Mouse (Mus musculus): Measurements from ENCODE around the gene Fgd1. TPM values are rescaled to one million over a fixed set of nuclear protein-coding genes. Genes with fewer than 3 reads are reported as not detected.

Gene Fgd1
- 9.9 and 10.3 TPM in 2 replicates for polyA plus RNA-seq (2012; rRNA removed)

- Histone ChIP-seq H3K4me3 (ENCODE audit: insufficient read depth, low read depth, low read length) (peak within 1 kb of the TSS; percentile 85), H3K27ac (ENCODE audit: insufficient read depth, low read depth, low read length) (no peak within 1 kb of the TSS), H3K27me3 (replicated peaks; ENCODE audit: control insufficient read depth, insufficient read depth, low read length) (no peaks in the 10 kb centered on the region), H3K36me3 (ENCODE audit: control insufficient read depth, insufficient read depth, low read length) (no peaks in the 10 kb centered on the region), H3K4me1 (ENCODE audit: control insufficient read depth, insufficient read depth, low read length) (0 out of 2 replicates have a peak, but pooled peaks cover 3% of the 10 kb centered on the region)
- TF ChIP-seq CTCF (conservative IDR thresholded peaks at IDR 0.05; ENCODE audit: insufficient read depth, insufficient read length, low read depth, low read length) (no peak), POLR2A (IDR thresholded peaks at IDR 0.05; ENCODE audit: low read depth, low read length) (no peak)
- no peak for DNase-seq
- WGBS: 97% methylated on average over 8 of the region's 8 CpGs
These were observed at the start of gene Fgd1 for GRCm38 (mm10) chrX:151045850-151046249. Gene Fgd1 (plus strand): TSS chrX:151046150.

- 88% methylated on average over 3 of the region's 3 CpGs for WGBS
- H3K36me3 ChIP-seq (ENCODE audit: control insufficient read depth, insufficient read depth, low read length): peaks cover 2% of the 10 kb centered on the region
These were observed 49.2 kb upstream of the Fgd1 start for GRCm38 (mm10) chrX:150996775-150997174.

GRCm38 (mm10) chrX:151016938-151017877, 28.7 kb upstream of the Fgd1 start, which contains the start of gene Gnl3l:
Gene Gnl3l (minus strand): TSS chrX:151017322.
- Histone ChIP-seq H3K27me3 (replicated peaks; ENCODE audit: control insufficient read depth, insufficient read depth, low read length) (no peaks in the 10 kb centered on the region), H3K36me3 (ENCODE audit: control insufficient read depth, insufficient read depth, low read length) (no peaks in the 10 kb centered on the region), H3K4me1 (ENCODE audit: control insufficient read depth, insufficient read depth, low read length) (peaks cover 8% of the 10 kb centered on the region; the same call in 1 of the 2 replicates), H3K27ac (ENCODE audit: insufficient read depth, low read depth, low read length) (peak within 1 kb of the TSS; percentile 73), H3K4me3 (ENCODE audit: insufficient read depth, low read depth, low read length) (peak within 1 kb of the TSS; percentile 86)
- peak; percentile 94 for DNase-seq
- under 1% methylated on average over 42 of the region's 43 CpGs for WGBS
- peak; percentile 56 for TF ChIP-seq CTCF (conservative IDR thresholded peaks at IDR 0.05; ENCODE audit: insufficient read depth, insufficient read length, low read depth, low read length)
- peak; percentile 36 for TF ChIP-seq POLR2A (IDR thresholded peaks at IDR 0.05; ENCODE audit: low read depth, low read length)

More at GRCm38 (mm10) chrX:150996775-150997174, 49.2 kb upstream of the Fgd1 start:
- DNase-seq: no peak
- Histone ChIP-seq H3K27ac (ENCODE audit: insufficient read depth, low read depth, low read length) (no peak overlapping the region), H3K4me3 (ENCODE audit: insufficient read depth, low read depth, low read length) (no peak overlapping the region), H3K4me1 (ENCODE audit: control insufficient read depth, insufficient read depth, low read length) (no peaks in the 10 kb centered on the region), H3K27me3 (replicated peaks; ENCODE audit: control insufficient read depth, insufficient read depth, low read length) (no peaks in the 10 kb centered on the region)
- TF ChIP-seq CTCF (conservative IDR thresholded peaks at IDR 0.05; ENCODE audit: insufficient read depth, insufficient read length, low read depth, low read length): no peak

GRCm38 (mm10) chrX:151017897-151018296, 28.1 kb upstream of the Fgd1 start:
- Histone ChIP-seq H3K27ac (ENCODE audit: insufficient read depth, low read depth, low read length) (peak overlapping the region; percentile 66; the same call in 1 of the 2 replicates), H3K4me1 (ENCODE audit: control insufficient read depth, insufficient read depth, low read length) (peaks cover 8% of the 10 kb centered on the region; the same call in 1 of the 2 replicates), H3K27me3 (replicated peaks; ENCODE audit: control insufficient read depth, insufficient read depth, low read length) (no peaks in the 10 kb centered on the region), H3K4me3 (ENCODE audit: insufficient read depth, low read depth, low read length) (peak overlapping the region; percentile 86), H3K36me3 (ENCODE audit: control insufficient read depth, insufficient read depth, low read length) (no peaks in the 10 kb centered on the region)
- DNase-seq: no peak
- no peak for TF ChIP-seq CTCF (conservative IDR thresholded peaks at IDR 0.05; ENCODE audit: insufficient read depth, insufficient read length, low read depth, low read length)
- no peak for TF ChIP-seq POLR2A (IDR thresholded peaks at IDR 0.05; ENCODE audit: low read depth, low read length)
- WGBS: 0% methylated on average over 3 of the region's 3 CpGs

- Histone ChIP-seq H3K4me1 (ENCODE audit: control insufficient read depth, insufficient read depth, low read length) (peaks cover 8% of the 10 kb centered on the region; the same call in 1 of the 2 replicates), H3K36me3 (ENCODE audit: control insufficient read depth, insufficient read depth, low read length) (no peaks in the 10 kb centered on the region), H3K27ac (ENCODE audit: insufficient read depth, low read depth, low read length) (no peak overlapping the region), H3K4me3 (ENCODE audit: insufficient read depth, low read depth, low read length) (no peak overlapping the region), H3K27me3 (replicated peaks; ENCODE audit: control insufficient read depth, insufficient read depth, low read length) (no peaks in the 10 kb centered on the region)
- TF ChIP-seq POLR2A (IDR thresholded peaks at IDR 0.05; ENCODE audit: low read depth, low read length) (no peak), CTCF (conservative IDR thresholded peaks at IDR 0.05; ENCODE audit: insufficient read depth, insufficient read length, low read depth, low read length) (no peak)
- WGBS: 74% methylated on average over 3 of the region's 3 CpGs
- no peak for DNase-seq
These were observed 27.2 kb upstream of the Fgd1 start for GRCm38 (mm10) chrX:151018798-151019197.

GRCm38 (mm10) chrX:151031400-151031799, 14.6 kb upstream of the Fgd1 start:
- Histone ChIP-seq H3K4me3 (ENCODE audit: insufficient read depth, low read depth, low read length) (no peak overlapping the region), H3K36me3 (ENCODE audit: control insufficient read depth, insufficient read depth, low read length) (no peaks in the 10 kb centered on the region), H3K4me1 (ENCODE audit: control insufficient read depth, insufficient read depth, low read length) (no peaks in the 10 kb centered on the region), H3K27me3 (replicated peaks; ENCODE audit: control insufficient read depth, insufficient read depth, low read length) (no peaks in the 10 kb centered on the region), H3K27ac (ENCODE audit: insufficient read depth, low read depth, low read length) (no peak overlapping the region)
- DNase-seq: peak; percentile 2
- 41% methylated on average over 3 of the region's 3 CpGs for WGBS
- no peak for TF ChIP-seq CTCF (conservative IDR thresholded peaks at IDR 0.05; ENCODE audit: insufficient read depth, insufficient read length, low read depth, low read length)
- no peak for TF ChIP-seq POLR2A (IDR thresholded peaks at IDR 0.05; ENCODE audit: low read depth, low read length)

- no peaks in the 10 kb centered on the region for H3K4me1 ChIP-seq (ENCODE audit: control insufficient read depth, insufficient read depth, low read length)
- 80% methylated on average over 5 of the region's 5 CpGs for WGBS
These were observed 4.7 kb upstream of the Fgd1 start for GRCm38 (mm10) chrX:151041223-151041622.

More at GRCm38 (mm10) chrX:151041223-151041622, 4.7 kb upstream of the Fgd1 start:
- Histone ChIP-seq H3K27me3 (replicated peaks; ENCODE audit: control insufficient read depth, insufficient read depth, low read length) (no peaks in the 10 kb centered on the region), H3K4me3 (ENCODE audit: insufficient read depth, low read depth, low read length) (no peak overlapping the region), H3K36me3 (ENCODE audit: control insufficient read depth, insufficient read depth, low read length) (no peaks in the 10 kb centered on the region), H3K27ac (ENCODE audit: insufficient read depth, low read depth, low read length) (no peak overlapping the region)
- DNase-seq: no peak
- no peak for TF ChIP-seq POLR2A (IDR thresholded peaks at IDR 0.05; ENCODE audit: low read depth, low read length)
- TF ChIP-seq CTCF (conservative IDR thresholded peaks at IDR 0.05; ENCODE audit: insufficient read depth, insufficient read length, low read depth, low read length): no peak
